Mouse (Mus musculus) lung, postnatal 0 days (tissue): ENCODE data around the gene Romo1.

Experiments used
- CTCF ChIP-seq: IDR thresholded peaks from 2 replicates; pipeline ENCODE4 v1.5.1; 2016; ENCODE audit warnings: antibody characterized with exemption, mild to moderate bottlenecking
- EP300 ChIP-seq: IDR thresholded peaks from 2 replicates; pipeline ENCODE4 v1.6.1; 2016; ENCODE audit warnings: antibody characterized with exemption, mild to moderate bottlenecking, control low read depth

DNA sequence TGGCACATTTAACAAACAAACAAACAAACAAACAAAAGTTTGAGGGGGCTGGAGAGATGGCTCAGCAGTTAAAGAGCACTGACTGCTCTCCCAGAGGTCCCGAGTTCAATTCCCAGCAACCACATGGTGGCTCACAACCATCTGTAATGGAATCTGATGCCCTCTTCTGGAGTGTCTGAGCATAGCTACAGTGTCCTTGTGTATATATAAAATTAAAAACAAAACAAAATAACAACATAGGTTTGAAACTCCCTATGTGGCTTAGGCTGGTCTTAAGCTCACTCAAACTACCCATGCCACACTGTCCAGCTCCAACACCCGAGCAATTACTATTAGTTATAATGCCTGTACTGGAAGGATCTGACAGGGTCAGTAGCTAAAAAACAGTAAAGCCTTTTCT, 1.0 kb upstream of the Romo1 start:
- TF ChIP-seq CTCF (no peak), EP300 (no peak)
